Mouse (Mus musculus) left cerebral cortex, adult 18-20 months (tissue): ENCODE measurements around the gene Fastkd3. TPM values are rescaled to one million over a fixed set of nuclear protein-coding genes. Genes with fewer than 3 reads are reported as not detected.

Source experiments
- DNase-seq, 2 experiments: peaks; one replicate each; pipeline ENCODE4 v3.0.0; 2021 to 2022; ENCODE audit warnings: low spot score in 2 of 2, mixed read lengths in 1 of 2
- total RNA-seq, 2 experiments: library from RNA; stranded (reverse); gene quantifications; 2 replicates each; pipeline ENCODE4 v1.2.3; 2021

Gene Fastkd3
- total RNA-seq, 2 experiments from 2014 or later, result 14.8 to 17.4 TPM

DNA sequence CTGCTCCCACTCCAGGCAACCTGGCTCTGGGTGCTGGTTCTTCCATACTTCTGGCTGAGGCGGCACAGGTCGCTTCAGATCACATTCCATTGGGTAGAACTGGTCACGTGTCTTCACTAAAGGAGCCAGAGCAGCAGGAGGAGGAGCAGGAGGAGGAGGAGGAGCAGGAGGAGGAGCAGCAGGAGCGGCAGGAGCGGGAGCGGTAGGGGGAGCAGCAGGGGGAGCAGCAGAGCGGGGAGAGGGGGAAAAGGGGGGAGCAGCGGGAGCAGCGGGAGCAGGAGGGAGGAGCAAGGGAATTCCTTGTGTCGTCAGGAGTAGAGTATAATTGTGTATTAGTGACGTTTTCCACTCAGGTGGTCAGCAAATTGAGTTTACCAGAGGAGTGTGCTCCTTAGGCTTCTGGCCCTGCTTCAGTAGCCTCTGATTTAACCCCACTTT lies 23.7 kb downstream of the Fastkd3 start:
- no peak for DNase-seq

DNA sequence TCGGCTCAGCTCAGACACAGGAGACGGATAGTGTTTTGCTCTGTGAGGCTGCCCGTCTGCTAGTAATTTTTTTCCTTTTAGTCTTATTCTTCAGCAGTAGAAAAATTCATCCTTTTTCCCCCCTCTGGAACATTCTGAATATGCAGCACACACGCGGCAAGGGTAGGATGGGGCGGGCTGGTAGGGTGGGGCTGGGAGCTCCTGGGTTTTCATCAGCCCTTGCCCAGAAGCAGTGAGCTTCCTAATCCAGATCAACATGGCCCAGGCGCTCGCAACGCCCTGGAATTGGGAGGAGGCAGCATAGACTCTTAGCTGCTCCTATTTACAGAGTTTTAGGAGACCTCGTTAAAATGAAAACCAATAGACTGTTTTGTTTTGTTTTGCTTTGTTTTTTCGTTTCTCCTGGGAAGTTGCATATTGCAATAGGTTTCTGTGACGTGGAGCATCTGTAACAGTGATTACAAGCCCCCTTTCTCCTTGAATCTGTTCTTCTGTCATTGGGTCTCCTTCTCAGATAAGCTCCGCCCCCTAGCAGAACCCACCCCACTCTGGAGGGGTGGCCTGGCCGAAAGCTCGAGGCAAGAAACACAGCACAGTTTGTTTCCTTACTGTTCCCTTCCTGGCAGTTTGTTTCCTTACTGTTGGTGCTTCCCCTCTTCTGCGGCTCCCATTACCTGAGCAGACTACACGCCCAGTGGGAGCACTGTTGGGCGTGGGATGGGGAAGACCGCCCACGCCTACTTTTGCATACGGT lies 25.8 kb downstream of the Fastkd3 start:
- DNase-seq, result no peak

- peak; percentile 26 to 31 for DNase-seq
Measured at GRCm38 (mm10) chr13:68622792-68623191, 40.8 kb downstream of the Fastkd3 start.

DNA sequence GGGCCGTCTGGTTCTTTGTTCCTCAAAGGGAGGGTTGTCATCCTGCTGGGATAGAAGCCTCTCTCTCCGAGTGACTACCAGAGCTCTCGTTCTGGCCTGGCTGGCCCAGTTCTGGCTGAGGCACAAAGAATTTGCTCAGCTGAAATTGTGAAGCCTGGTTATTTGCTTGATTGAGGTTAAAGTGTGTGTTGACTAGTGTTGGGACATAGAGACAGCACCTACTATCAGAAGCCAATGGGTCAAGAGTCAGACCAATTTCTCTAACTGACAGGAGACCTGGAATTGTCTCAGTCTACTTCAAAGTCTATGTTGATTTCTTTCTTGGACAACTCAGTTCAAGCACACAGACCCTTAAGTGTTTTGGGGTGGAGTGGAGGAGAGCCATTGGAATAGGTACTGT lies 45.0 kb downstream of the Fastkd3 start:
- no peak for DNase-seq

Other genes starting within 250 kb of the Fastkd3 start
- gene Mtrr, start 85 bp upstream of the Fastkd3 start, total RNA-seq, result 10 to 100 TPM; 17.7 to 19.7 TPM
- 10 to 100 TPM; 21.4 to 23.0 TPM for gene 1700001L19Rik, start 15.2 kb downstream of the Fastkd3 start, total RNA-seq